Mouse (Mus musculus) neural tube, embryonic 11.5 days (tissue): ENCODE data around the gene Tmem200a. TPM values are rescaled to one million over a fixed set of nuclear protein-coding genes. Genes with fewer than 3 reads are reported as not detected.

Experiments used
- ATAC-seq: fragments of 200-750 bp; cut with Nextera tagmentation; 2 replicates; pipeline ENCODE4 v1.8.0; 2017; ENCODE audit warnings: moderate number of reproducible peaks, mild to moderate bottlenecking, moderate TSS enrichment, moderate library complexity; ENCODE audit not compliant: insufficient read depth, low FRiP score, low TSS enrichment
- DNase-seq: peaks from one replicate; pipeline ENCODE4 v3.0.0-alpha.2; 2015; ENCODE audit warnings: low spot score
- H3K27ac ChIP-seq: fragments of 300-500 bp; sonication (generic); 2 replicates; pipeline ENCODE4 v1.5.1; 2014; ENCODE audit warnings: low read depth, mild to moderate bottlenecking, low read length
- H3K27me3 ChIP-seq: fragments of 300-500 bp; sonication (generic); 2 replicates; pipeline ENCODE4 v1.6.1; 2014; ENCODE audit warnings: mild to moderate bottlenecking, low read length, mixed read lengths; ENCODE audit not compliant: control insufficient read depth, insufficient read depth
- H3K36me3 ChIP-seq: fragments of 300-500 bp; sonication (generic); 2 replicates; pipeline ENCODE4 v1.6.1; 2014; ENCODE audit warnings: mild to moderate bottlenecking, low read length, moderate library complexity, mixed read lengths; ENCODE audit not compliant: control insufficient read depth, insufficient read depth
- H3K4me1 ChIP-seq: fragments of 300-500 bp; sonication (generic); 2 replicates; pipeline ENCODE4 v1.6.1; 2014; ENCODE audit warnings: low read length, mixed read lengths; ENCODE audit not compliant: control insufficient read depth, insufficient read depth
- H3K4me2 ChIP-seq: fragments of 300-500 bp; sonication (generic); 2 replicates; pipeline ENCODE4 v1.6.1; 2014; ENCODE audit warnings: low read depth, mild to moderate bottlenecking, moderate library complexity
- H3K4me3 ChIP-seq: fragments of 300-500 bp; sonication (generic); 2 replicates; pipeline ENCODE4 v1.5.1; 2014; ENCODE audit warnings: low read depth, low read length
- H3K9ac ChIP-seq: fragments of 300-500 bp; sonication (generic); 2 replicates; pipeline ENCODE4 v1.6.1; 2014; ENCODE audit warnings: mild to moderate bottlenecking, low read length
- H3K9me3 ChIP-seq: fragments of 300-500 bp; sonication (generic); 2 replicates; pipeline ENCODE4 v1.6.1; 2016; ENCODE audit warnings: low read length; ENCODE audit not compliant: control insufficient read depth
- WGBS: fragments of 180-500 bp; shearing (Covaris S2); extraction: QIAGEN DNeasy Blood & Tissue Kit; methylation state at CpG from one replicate; pipeline ENCODE4 v1.1.7; 2014; 5-methylcytosine and 5-hydroxymethylcytosine counted together
- polyA plus RNA-seq: library from polyadenylated mRNA; unstranded; fragments of >200 nt; fragmentation: Nextera tagmentation; extraction: Ambion mirVana; gene quantifications from 2 replicates; pipeline ENCODE4 v1.2.1, GENCODE M21; 2014

Gene Tmem200a
- polyA plus RNA-seq = 14.8 and 15.0 TPM in 2 replicates

DNA sequence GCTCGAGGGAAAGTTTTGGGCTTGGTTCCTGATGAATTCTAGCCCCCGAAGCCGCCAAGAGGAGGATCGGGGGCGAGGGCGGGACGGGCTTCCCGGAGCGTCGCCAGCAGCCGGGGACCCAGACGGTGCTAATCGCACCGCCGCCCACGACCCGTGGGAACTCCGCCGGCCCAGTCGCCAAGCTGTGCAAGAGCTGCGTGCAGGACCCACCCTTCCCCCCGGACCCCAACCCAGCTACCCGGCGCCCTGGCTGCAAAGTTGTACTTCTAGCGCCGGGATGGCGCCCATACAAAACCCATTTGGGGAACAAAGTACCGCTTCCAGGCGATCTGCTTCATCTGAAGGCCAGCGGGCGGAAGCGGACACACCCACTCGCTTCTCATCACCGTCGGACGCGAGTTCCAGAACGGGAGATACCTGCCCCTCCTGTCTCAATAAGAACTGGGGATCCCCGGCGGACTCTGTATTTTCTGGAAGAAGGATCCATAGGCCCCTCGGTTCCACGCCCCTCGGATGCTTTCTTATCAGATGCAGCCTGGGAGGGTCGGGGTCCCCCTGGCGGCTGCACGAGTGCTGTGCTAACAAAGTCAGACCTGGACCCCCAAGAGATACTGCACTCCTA lies at the start of gene Tmem200a:
Tmem200a (minus strand) TSS at position 532 of the 622 bp plus-strand sequence.
- Histone ChIP-seq H3K27ac (no peak within 1 kb of the TSS), H3K9ac (peak within 1 kb of the TSS; percentile 86), H3K36me3 (no peaks in the 10 kb centered on the region), H3K9me3 (no peaks in the 10 kb centered on the region), H3K4me2 (peak within 1 kb of the TSS; percentile 94), H3K27me3 (no peaks in the 10 kb centered on the region), H3K4me1 (no peaks in the 10 kb centered on the region), H3K4me3 (peak within 1 kb of the TSS; percentile 73)
- WGBS = under 1% methylated on average over 46 of the region's 46 CpGs
- peak; percentile 94 for ATAC-seq
- DNase-seq = peak; percentile 89

DNA sequence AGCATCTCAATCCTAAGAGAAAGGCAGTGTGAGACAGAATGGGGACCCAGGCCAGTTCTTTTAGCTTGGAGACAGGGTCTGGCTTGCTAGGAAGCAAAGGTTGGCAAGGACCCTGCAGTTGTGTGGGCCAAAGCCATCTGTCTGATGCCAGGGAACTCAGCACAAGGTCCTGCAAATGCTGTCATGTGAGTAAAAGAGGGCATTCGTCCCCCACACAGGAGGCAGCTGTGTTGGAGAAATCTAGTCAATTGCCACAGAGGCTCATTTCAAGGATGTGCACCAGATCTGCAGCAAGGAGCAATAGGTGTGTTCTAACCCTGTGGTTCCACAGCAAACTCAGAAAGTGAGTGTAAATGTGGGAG lies 41.0 kb upstream of the Tmem200a start:
- H3K36me3 ChIP-seq = no peaks in the 10 kb centered on the region
- no peak for DNase-seq
- WGBS = 79% methylated on average over 1 of the region's 1 CpGs
- no peaks in the 10 kb centered on the region for H3K27me3 ChIP-seq
- no peak overlapping the region for H3K4me3 ChIP-seq
- no peak overlapping the region for H3K9ac ChIP-seq
- no peaks in the 10 kb centered on the region for H3K9me3 ChIP-seq
- H3K27ac ChIP-seq = no peak overlapping the region
- no peaks in the 10 kb centered on the region for H3K4me1 ChIP-seq
- no peak overlapping the region for H3K4me2 ChIP-seq
- ATAC-seq = no peak

DNA sequence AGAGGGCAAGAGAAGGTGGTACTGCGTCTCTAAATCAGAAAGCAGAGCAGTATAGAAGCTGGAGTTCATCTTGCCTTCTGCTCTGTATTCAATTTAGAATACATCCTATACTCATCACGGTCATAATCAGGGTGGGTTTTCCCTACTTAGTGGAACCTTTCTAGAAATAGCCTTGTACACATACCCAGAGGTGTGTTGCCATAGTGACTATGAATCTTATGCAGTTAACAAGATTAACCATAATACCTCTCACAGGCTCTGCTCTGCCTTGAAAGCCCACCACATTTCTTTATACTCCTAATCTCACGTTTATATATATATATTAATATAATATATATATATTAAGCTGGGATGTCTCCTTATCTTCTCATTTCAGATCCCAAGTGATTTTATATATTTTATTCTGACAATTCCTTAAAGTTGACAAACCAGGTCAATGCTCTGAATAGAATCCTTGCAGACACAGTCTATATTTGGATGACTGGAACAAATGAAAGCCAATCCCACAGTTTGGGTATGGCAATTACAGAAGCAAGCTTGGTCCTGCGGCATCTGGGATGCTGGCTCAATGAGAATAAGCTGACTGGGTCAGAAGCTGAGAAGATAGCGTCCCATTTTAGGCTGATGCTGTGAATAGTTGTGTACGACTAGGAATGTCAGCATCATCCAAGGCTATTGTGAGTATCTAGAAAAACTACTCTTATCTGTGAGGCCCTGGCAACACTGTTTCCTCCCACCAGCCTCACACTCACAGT lies 40.4 kb upstream of the Tmem200a start:
- Histone ChIP-seq H3K36me3 (no peaks in the 10 kb centered on the region), H3K9me3 (no peaks in the 10 kb centered on the region), H3K4me1 (no peaks in the 10 kb centered on the region), H3K27me3 (no peaks in the 10 kb centered on the region), H3K4me3 (no peak overlapping the region), H3K4me2 (no peak overlapping the region), H3K27ac (no peak overlapping the region), H3K9ac (no peak overlapping the region)
- DNase-seq (no peak), ATAC-seq (no peak)
- WGBS = 86% methylated on average over 6 of the region's 6 CpGs

DNA sequence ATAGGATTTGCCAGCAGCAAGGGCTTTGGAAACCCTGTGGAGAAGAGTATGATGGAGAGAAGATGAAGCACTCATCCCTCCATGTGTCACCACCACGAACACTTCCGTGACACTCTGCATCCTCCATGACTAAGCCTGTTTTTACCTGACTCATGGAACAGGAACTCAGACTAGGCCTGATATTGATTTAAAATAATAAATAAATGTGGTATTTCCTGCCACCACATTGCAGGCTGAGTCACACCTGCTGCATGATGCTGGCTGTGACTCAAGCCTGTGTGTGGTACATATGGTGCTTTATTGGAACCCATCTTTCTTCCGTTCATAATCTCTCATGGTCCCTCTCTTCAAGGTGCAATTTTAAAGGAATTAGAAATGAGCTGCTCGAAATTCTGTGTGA lies 35.6 kb upstream of the Tmem200a start:
- H3K36me3 ChIP-seq = no peaks in the 10 kb centered on the region
- H3K4me3 ChIP-seq = no peak overlapping the region
- no peak overlapping the region for H3K9ac ChIP-seq
- ATAC-seq (no peak), DNase-seq (no peak)
- H3K27ac ChIP-seq = no peak overlapping the region
- WGBS = 94% methylated on average over 4 of the region's 4 CpGs
- H3K27me3 ChIP-seq = no peaks in the 10 kb centered on the region
- no peak overlapping the region for H3K4me2 ChIP-seq
- no peaks in the 10 kb centered on the region for H3K9me3 ChIP-seq
- no peaks in the 10 kb centered on the region for H3K4me1 ChIP-seq

DNA sequence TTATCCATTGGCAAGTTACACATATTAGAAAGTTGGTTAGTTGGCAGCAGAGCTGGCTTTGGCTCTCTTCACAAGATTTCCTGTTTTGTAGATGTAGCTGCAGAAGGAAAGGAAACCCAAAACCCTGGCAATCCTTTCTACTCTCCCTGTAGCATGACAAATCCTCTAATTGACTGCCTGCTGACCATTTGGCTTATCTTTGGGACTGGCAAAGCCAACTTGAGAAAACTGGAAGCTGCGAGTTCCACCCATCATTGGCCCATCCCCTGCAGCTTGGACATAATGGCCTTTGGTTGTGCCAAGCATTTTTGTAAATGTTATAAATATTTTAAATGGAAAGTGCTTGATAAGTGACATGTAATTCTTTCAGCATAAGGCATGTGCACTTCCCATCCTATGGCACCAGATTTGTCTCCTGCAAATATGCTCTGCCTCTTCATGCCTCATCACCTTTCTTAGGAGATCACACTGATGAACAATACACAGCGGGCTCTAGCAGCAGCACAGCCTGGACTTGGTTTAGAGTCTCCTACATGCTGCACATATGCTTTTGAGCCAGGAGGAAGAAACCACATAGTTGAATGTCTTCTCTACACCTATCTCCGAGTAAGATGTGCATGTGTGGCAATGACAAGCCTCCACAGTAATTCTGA lies 24.6 kb upstream of the Tmem200a start:
- WGBS = 83% methylated on average over 3 of the region's 3 CpGs
- Histone ChIP-seq H3K9ac (no peak overlapping the region), H3K36me3 (no peaks in the 10 kb centered on the region), H3K27ac (no peak overlapping the region), H3K4me2 (no peak overlapping the region), H3K4me1 (no peaks in the 10 kb centered on the region), H3K4me3 (no peak overlapping the region), H3K9me3 (no peaks in the 10 kb centered on the region), H3K27me3 (no peaks in the 10 kb centered on the region)
- no peak for DNase-seq
- no peak for ATAC-seq

DNA sequence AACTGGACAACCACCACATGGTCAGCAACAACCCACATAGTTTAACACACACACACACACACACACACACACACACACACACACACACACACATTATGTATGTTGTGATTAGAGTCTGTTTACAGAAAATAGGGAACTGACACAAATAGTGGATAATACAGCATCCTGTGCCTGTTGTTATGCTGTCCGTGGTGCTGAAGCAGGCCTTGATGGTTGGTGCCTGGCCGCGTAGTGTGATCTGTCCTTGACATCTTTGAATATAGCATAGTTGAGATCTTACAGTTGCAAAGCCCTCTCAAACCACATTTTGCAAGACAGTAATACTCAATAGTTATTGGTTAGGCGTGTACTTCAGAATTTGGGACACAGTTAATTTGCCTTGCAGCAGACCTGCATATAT lies 3.2 kb upstream of the Tmem200a start:
- Histone ChIP-seq H3K27me3 (no peaks in the 10 kb centered on the region), H3K27ac (no peak overlapping the region), H3K4me2 (no peak overlapping the region), H3K9ac (no peak overlapping the region), H3K9me3 (no peaks in the 10 kb centered on the region), H3K4me1 (no peaks in the 10 kb centered on the region), H3K36me3 (no peaks in the 10 kb centered on the region), H3K4me3 (no peak overlapping the region)
- no peak for ATAC-seq
- 75% methylated on average over 4 of the region's 4 CpGs for WGBS
- DNase-seq = peak; percentile 12

DNA sequence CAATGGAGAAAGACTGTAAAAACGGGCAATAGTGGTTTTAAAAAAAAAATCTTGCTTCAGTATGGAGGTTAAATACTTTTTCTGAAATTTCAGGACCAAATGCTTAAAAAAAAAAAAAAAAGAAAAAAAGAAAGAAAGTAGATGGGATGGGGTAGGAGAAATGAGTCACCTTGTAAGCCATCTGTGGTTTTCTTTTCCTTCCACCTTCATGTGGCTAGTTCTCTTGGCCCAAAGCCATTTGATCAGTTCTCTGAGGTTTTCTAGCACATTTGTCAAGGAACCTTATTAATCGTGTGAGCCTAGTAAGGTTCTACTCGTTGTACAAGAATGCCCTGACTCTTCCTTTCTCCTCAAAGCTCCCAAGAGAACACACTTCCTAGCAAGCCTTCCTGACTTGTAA lies 826 bp upstream of the Tmem200a start:
- H3K4me1 ChIP-seq = no peaks in the 10 kb centered on the region
- H3K36me3 ChIP-seq = no peaks in the 10 kb centered on the region
- ATAC-seq = no peak
- H3K4me2 ChIP-seq = no peak overlapping the region
- H3K27me3 ChIP-seq = no peaks in the 10 kb centered on the region
- no peak overlapping the region for H3K4me3 ChIP-seq
- H3K27ac ChIP-seq = no peak overlapping the region
- no peak overlapping the region for H3K9ac ChIP-seq
- no peak for DNase-seq
- 85% methylated on average over 3 of the region's 3 CpGs for WGBS
- H3K9me3 ChIP-seq = no peaks in the 10 kb centered on the region

DNA sequence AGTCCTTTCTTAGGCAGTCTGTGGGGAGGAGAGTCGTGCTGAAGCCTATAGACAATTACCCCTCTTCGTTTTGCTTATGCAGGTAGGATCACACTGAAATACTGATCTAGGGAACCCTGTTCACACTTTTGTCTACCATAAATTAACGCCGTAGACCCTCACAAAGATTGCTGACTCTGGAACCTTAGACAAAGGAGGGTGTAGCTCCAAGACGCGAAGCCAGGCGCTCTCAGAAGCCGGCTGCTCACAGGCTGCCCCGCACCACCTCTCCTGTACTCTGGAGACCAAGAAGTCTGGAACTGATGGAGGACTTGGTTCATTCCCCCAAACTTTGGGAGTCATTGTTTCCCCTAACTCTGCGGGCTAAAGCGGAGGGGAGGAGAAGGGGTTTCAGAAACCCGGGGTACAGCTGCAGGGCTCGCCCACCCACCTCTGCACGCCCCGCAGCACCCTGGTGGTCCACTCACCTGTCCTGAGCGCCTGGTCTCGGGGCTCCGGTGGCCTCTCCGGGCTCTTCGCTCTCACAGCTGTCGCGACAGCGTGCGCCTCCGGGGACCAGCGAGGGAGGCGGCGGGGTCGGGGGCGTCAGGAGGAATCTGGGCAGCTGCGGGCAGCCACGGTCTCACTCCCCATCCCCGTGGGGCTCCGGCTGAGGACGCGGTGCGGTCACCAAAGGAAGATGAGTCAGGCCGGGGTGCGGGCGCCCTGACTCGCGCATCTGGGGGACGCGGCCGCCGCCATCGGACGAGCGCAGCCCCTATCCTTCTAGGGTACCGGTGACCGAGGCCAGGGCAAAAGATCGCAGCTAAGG lies 976 bp downstream of the Tmem200a start, which contains the start of gene Gm9767:
Gm9767 (plus strand) TSS at position 585 of the 811 bp plus-strand sequence.
- Histone ChIP-seq H3K4me3 (peak within 1 kb of the TSS; percentile 73), H3K36me3 (no peaks in the 10 kb centered on the region), H3K9me3 (no peaks in the 10 kb centered on the region), H3K27me3 (no peaks in the 10 kb centered on the region), H3K4me2 (peak within 1 kb of the TSS; percentile 94), H3K9ac (peak within 1 kb of the TSS; percentile 86), H3K4me1 (no peaks in the 10 kb centered on the region), H3K27ac (no peak within 1 kb of the TSS)
- WGBS = 1% methylated on average over 52 of the region's 52 CpGs
- DNase-seq (peak; percentile 60), ATAC-seq (peak; percentile 73)
